Mouse (Mus musculus): ENCODE measurements around the gene Tmem230.

DNA sequence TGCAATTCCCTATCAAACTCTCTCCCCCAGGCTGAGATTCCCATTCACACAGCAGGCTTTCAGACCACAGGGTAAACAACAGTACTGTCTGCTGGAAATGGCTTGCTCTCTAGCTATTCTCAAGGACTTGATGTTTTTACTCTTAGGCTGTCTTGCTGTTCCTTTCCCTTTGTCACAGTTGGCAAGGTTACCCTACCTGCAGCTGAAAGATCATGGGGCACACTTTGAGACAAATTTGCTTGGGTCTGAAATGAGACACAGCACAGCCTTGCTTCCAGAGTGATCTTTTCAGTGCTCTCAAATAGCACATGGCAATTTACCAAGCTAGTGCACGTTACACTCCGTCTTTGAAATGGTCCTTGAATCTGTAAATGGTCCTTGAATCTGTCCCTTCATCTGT lies 52.0 kb downstream of the Tmem230 start:
- no peak for TF ChIP-seq POLR2A (IDR thresholded peaks at IDR 0.05; ENCODE audit: borderline replicate concordance, low read depth, low read length)
- no peak for TF ChIP-seq CTCF (IDR thresholded peaks at IDR 0.05; ENCODE audit: low read depth, low read length)
